Mouse (Mus musculus) regulatory T cell (primary cell): ENCODE results near the gene Il34.

Experiments used
- in situ Hi-C: fragments of 300-600 bp; cut with MboI, MseI; formaldehyde crosslinking; loops from one replicate; pipeline ENCODE4 v1.15.1; 2025; ENCODE audit warnings: high pct_unique_total_duplicates

The Il34 gene

GRCm38 (mm10) chr8:110785366-110785765, 20.4 kb downstream of the Il34 start:
- in situ Hi-C loops: no loop called here

DNA sequence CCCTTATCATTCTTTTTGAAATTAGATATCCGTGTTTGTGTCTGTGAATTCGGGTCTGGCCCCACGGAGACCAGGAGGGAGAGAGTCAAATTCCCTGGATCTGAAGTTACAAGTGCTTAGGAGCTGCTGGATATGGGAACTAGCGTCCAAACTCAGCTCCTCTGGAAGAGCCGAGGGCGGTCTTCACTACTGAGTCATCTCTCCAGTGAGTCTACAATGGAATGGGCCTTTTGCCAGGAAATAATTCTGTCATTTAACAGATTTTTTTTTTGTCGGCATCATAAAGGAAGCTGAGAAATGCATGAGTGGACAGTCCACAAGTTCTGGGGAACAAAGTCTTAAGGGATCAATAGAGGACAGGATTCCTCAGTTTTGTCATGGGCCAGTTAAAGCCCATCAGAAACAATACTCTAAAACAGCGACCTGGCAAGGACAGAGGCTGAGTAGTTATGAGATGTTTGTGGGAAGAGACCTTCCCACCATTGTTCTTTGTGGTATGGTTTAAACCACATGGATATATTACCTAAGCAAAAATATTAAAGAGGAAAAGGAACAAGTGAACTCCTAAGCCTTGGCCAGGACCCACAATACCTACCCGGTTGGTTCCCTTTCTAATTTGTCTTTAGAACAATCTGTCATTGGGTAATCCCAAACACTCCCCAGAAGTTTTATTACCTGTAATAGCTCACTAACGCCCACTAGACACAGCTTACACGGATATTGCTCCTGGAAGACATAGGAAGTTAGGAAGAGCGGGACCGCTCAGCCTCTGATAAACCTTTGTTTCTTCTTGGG, 25.6 kb downstream of the Il34 start:
- in situ Hi-C loops: no loop called here

GRCm38 (mm10) chr8:110776335-110776734, 29.4 kb downstream of the Il34 start:
- in situ Hi-C loops: no loop called here

DNA sequence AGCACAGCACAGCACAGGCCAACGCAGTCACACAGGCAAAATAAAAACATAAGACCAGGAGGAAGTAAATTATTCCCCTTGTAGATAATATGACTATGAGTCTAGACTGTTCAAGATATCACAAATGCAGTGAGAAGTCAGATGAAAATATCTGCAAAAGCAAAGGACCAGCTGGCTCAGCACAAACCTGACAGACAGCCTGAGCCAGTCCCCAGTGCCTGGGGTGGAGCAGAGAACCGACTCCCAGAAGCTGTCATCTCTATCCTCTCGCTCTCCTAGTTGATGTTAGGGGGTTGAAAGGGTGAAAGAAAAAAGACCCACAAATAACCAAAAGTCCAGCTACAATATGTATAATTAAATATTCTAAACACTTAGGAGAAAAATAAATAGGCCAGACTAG, 30.0 kb downstream of the Il34 start:
- in situ Hi-C loops: no loop called here

GRCm38 (mm10) chr8:110775316-110775715, 30.4 kb downstream of the Il34 start:
- in situ Hi-C loops: no loop called here

- in situ Hi-C loops: no loop called here
These were observed 31.0 kb downstream of the Il34 start for GRCm38 (mm10) chr8:110774725-110775124.

DNA sequence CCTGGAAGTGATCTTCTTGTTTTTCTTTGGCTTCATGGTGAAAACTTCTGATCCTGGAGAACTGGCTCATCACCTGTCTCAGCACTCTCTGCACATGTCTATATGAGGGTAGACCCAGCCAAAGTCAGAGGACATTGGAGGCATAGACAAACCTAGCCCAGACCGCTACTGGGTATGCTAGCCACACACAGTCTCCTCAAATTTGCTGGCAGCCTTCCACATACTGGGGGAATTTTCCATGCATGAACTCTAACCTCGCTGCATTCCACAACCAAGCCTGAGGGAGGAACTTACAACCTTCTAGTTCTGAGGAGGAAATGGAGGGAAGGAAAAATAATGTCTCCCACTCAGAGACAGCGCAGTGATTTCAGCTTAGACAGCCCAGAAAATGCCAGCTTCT, 31.7 kb downstream of the Il34 start:
- in situ Hi-C loops: no loop called here

- in situ Hi-C loops: no loop called here
These were observed 33.3 kb downstream of the Il34 start for GRCm38 (mm10) chr8:110772452-110772851.

DNA sequence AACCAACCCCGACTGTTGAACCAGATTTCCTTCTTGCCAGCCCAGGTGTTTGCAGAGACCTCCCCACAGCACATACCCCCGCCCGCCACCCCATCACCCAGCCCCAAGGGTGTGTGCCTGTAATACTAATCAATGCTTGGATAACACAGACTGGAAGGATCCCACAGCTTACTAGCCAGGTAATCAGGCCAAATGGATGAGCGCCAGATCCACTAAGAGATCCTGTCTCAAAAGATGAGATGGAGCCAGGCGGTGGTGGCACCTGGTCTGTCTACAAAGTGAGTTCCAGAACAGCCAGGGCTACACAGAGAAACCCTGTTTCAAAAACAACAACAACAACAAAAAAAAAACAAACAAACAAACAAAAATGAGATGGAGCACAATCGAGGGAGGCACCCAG, 38.5 kb downstream of the Il34 start:
- in situ Hi-C loops: no loop called here

DNA sequence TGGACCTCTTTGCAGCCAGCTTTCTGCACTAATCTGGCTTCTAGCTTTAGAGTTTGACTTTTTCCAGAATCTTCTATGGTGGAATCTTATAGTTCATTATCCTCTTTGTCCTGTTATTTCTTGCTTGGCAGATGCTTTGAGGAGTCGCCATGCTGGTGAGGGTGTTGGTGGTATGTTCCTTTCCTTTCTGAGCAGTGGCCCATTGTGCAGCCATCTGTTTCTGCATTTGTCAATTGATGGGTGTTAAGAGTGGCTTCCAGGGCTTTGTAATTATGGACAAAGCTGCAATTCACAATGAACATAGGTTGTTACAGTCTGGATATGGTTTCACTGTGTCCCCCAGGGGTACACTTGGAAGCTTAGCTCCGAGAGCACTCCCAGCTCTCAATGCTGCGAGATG, 41.1 kb downstream of the Il34 start:
- in situ Hi-C loops: no loop called here

GRCm38 (mm10) chr8:110761988-110762387, 43.7 kb downstream of the Il34 start:
- in situ Hi-C loops: no loop called here

DNA sequence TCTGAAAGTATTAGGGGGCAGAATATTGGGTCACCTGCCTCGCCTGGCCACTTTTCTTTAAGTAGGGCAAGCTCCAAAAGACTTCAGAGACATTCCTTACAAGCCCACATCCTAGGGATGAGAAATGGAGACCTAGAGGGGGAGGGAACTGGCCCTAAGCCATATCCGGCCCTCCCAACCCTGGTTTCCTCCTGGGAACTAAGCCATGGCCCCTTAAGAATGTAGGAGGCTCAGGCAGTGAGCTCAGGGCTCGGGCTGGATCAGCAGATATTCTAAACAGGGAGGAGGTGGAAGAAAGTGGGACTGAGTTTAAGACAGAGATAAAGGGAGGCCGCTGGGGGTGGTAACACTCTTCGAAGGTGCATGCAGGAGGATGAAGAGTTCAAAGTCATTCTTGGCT, 44.5 kb downstream of the Il34 start:
- in situ Hi-C loops: no loop called here

- in situ Hi-C loops: no loop called here
These were observed 45.3 kb downstream of the Il34 start for GRCm38 (mm10) chr8:110760280-110760940.

- in situ Hi-C loops: no loop called here
These were observed 49.5 kb downstream of the Il34 start for GRCm38 (mm10) chr8:110756196-110756595.

GRCm38 (mm10) chr8:110755511-110756170, 50.1 kb downstream of the Il34 start:
- in situ Hi-C loops: no loop called here

- in situ Hi-C loops: no loop called here
These were observed 51.0 kb downstream of the Il34 start for GRCm38 (mm10) chr8:110754713-110755112.

DNA sequence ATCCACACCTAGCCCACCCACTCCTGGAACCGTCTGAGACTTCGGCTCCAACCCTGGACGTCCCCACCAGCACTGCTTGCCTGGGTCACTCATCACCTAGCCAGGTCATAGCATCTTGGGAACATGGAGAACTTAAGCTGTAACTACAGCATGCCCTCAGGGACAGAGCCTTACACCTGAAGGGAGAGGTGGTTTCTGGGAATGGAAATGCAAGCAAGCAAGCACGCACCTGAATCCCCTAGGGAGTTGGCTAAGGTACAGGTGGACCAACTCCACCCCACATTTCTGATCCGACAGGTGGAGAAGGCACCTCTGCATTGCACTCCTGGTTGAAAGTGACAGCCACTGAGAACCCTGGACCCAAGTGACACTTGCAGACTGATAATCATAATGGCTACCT, 54.2 kb downstream of the Il34 start:
- in situ Hi-C loops: no loop called here

- in situ Hi-C loops: no loop called here
These were observed 55.5 kb downstream of the Il34 start for GRCm38 (mm10) chr8:110750269-110750668.

- in situ Hi-C loops: no loop called here
These were observed 56.1 kb downstream of the Il34 start for GRCm38 (mm10) chr8:110749500-110750170.

DNA sequence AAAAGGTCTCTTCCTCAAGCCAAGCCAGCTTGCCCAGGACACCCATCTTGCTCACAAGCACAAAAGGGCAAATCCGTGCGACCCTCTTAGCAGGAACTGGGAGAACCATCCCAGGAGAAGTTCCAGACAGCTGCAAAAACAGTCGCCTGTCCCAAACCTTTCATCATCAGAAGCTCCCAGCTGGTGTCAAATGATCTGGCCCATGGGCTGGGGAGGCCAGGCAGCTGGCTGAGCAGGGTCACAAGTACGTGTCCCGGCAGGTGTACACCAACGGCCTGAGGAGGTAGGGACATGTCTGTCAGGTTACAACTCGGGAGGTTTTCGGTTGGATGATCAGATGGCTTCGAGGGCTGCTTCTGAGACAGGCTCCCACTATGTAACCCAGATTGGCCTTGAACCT, 59.1 kb downstream of the Il34 start:
- in situ Hi-C loops: no loop called here

- in situ Hi-C loops: no loop called here
These were observed 60.6 kb downstream of the Il34 start for GRCm38 (mm10) chr8:110745162-110745561.

GRCm38 (mm10) chr8:110742452-110742818, 63.3 kb downstream of the Il34 start:
- in situ Hi-C loops: no loop called here
